Mouse (Mus musculus) limb, embryonic 14.5 days (tissue): Measurements from ENCODE around the gene Unc13a. TPM values are rescaled to one million over a fixed set of nuclear protein-coding genes. Genes with fewer than 3 reads are reported as not detected.
"Not testable (repeated sequence)": the region's sequence is repeated elsewhere in the genome, so short reads cannot be mapped to it uniquely, and the experiment has no call there.

Experiments used
- ATAC-seq: fragments of 200-750 bp; cut with Nextera tagmentation; 2 replicates; pipeline ENCODE4 v1.8.0; 2017; ENCODE audit warnings: low read depth, moderate number of reproducible peaks, moderate TSS enrichment; ENCODE audit not compliant: low FRiP score
- DNase-seq: peaks from one replicate; pipeline ENCODE4 v3.0.0-alpha.2; 2015; ENCODE audit warnings: low spot score
- H3K27ac ChIP-seq: fragments of 300-500 bp; sonication (generic); replicated peaks from 2 replicates; pipeline ENCODE4 v1.5.1; 2014; ENCODE audit warnings: low read depth, mild to moderate bottlenecking, low read length, moderate library complexity, mixed read lengths
- H3K27me3 ChIP-seq: fragments of 300-500 bp; sonication (generic); 2 replicates; pipeline ENCODE4 v1.6.1; 2014; ENCODE audit warnings: low read length, mixed read lengths; ENCODE audit not compliant: control insufficient read depth, insufficient read depth
- H3K36me3 ChIP-seq: fragments of 300-500 bp; sonication (generic); 2 replicates; pipeline ENCODE4 v1.6.1; 2014; ENCODE audit warnings: mild to moderate bottlenecking, low read length, moderate library complexity, mixed read lengths; ENCODE audit not compliant: control insufficient read depth, insufficient read depth
- H3K4me1 ChIP-seq: fragments of 300-500 bp; sonication (generic); 2 replicates; pipeline ENCODE4 v1.6.1; 2014; ENCODE audit warnings: antibody characterized with exemption, low read length, mixed read lengths; ENCODE audit not compliant: control insufficient read depth, insufficient read depth
- H3K4me2 ChIP-seq: fragments of 300-500 bp; sonication (generic); replicated peaks from 2 replicates; pipeline ENCODE4 v1.6.1; 2014; ENCODE audit warnings: low read depth, mild to moderate bottlenecking, low read length, moderate library complexity; ENCODE audit not compliant: severe bottlenecking
- H3K4me3 ChIP-seq: fragments of 300-500 bp; sonication (generic); replicated peaks from 2 replicates; pipeline ENCODE4 v1.5.1; 2014; ENCODE audit warnings: low read length
- H3K9ac ChIP-seq: fragments of 300-500 bp; sonication (generic); 2 replicates; pipeline ENCODE4 v1.6.1; 2014; ENCODE audit warnings: mild to moderate bottlenecking, low read depth, low read length, moderate library complexity; ENCODE audit not compliant: severe bottlenecking
- H3K9me3 ChIP-seq: fragments of 300-500 bp; sonication (generic); 2 replicates; pipeline ENCODE4 v1.6.1; 2016; ENCODE audit warnings: low read length; ENCODE audit not compliant: control insufficient read depth
- POLR2A ChIP-seq: fragments of 200-500 bp; IDR thresholded peaks from 2 replicates; pipeline ENCODE4 v1.8.0; 2012; ENCODE audit warnings: inconsistent platforms, mild to moderate bottlenecking, moderate library complexity, borderline replicate concordance; ENCODE audit not compliant: insufficient read depth, insufficient read length; ENCODE audit errors: extremely low read depth
- WGBS: fragments of 180-500 bp; shearing (Covaris S2); extraction: QIAGEN DNeasy Blood & Tissue Kit; methylation state at CpG from one replicate; pipeline ENCODE4 v1.1.7; 2014; 5-methylcytosine and 5-hydroxymethylcytosine counted together
- polyA plus RNA-seq, 2 experiments: library from polyadenylated mRNA; depleted of rRNA in 1 of 2; stranded (reverse) in 1 of 2; unstranded in 1 of 2; fragments of >200 nt; fragmentation: Nextera tagmentation in 1 of 2; extraction: Ambion mirVana in 1 of 2; gene quantifications; 2 replicates each; pipeline versions ENCODE4 v1.2.1 to v1.2.3; 2012 to 2014

Unc13a gene
- polyA plus RNA-seq, 2 experiments: 0.39 to 0.91 TPM

DNA sequence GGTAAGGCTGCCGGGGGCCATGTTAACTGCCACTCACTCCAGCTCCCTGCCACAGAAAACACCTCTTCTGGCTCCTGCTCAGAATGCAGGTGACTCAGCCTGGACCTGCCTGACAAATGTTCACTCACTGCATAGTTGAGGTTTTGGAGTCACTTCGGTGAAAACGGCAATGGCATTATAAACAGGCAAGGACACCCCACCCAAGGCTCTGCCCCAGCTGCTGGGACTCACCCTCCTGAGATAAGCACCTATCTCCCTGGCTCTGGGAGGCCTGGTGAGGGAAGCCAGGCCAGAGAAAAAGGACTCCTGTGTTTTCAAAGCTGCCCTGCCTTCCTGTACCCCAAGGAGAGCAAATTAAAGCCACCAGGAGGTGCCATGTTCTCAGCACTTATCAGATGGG lies 31.4 kb upstream of the Unc13a start:
- no peak overlapping the region for H3K9ac ChIP-seq
- H3K4me2 ChIP-seq: no peak overlapping the region
- peaks cover 5% of the 10 kb centered on the region for H3K4me1 ChIP-seq
- TF ChIP-seq POLR2A: no peak
- no peak overlapping the region for H3K4me3 ChIP-seq
- H3K9me3 ChIP-seq: no peaks in the 10 kb centered on the region
- ATAC-seq: no peak
- H3K36me3 ChIP-seq: no peaks in the 10 kb centered on the region
- DNase-seq: no peak
- 76% methylated on average over 3 of the region's 3 CpGs for WGBS
- H3K27me3 ChIP-seq: peaks cover 54% of the 10 kb centered on the region
- H3K27ac ChIP-seq: no peak overlapping the region

DNA sequence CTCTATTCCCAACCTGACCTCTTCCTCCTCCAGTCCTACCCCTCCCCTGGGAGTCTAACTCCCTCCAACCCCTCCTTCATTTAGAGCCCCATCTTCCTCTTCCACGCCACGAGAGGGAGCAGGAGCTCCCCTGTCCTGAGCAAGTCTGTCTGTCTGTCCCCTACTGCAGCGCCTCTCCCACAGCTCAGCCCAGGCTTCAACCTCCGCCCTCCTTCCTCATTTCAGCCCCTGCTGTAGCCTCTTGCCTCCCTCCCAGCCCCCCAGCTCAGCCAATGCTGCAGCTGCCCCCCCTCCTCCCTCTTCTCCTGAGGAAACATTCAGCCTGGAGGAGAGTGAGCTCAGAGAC lies 30.5 kb upstream of the Unc13a start:
- 31% methylated on average over 4 of the region's 4 CpGs for WGBS
- Histone ChIP-seq H3K4me1 (peaks cover 5% of the 10 kb centered on the region), H3K4me2 (no peak overlapping the region), H3K9me3 (no peaks in the 10 kb centered on the region), H3K27me3 (peaks cover 47% of the 10 kb centered on the region), H3K4me3 (no peak overlapping the region), H3K9ac (no peak overlapping the region), H3K27ac (no peak overlapping the region), H3K36me3 (no peaks in the 10 kb centered on the region)
- DNase-seq: no peak
- TF ChIP-seq POLR2A: no peak
- no peak for ATAC-seq

DNA sequence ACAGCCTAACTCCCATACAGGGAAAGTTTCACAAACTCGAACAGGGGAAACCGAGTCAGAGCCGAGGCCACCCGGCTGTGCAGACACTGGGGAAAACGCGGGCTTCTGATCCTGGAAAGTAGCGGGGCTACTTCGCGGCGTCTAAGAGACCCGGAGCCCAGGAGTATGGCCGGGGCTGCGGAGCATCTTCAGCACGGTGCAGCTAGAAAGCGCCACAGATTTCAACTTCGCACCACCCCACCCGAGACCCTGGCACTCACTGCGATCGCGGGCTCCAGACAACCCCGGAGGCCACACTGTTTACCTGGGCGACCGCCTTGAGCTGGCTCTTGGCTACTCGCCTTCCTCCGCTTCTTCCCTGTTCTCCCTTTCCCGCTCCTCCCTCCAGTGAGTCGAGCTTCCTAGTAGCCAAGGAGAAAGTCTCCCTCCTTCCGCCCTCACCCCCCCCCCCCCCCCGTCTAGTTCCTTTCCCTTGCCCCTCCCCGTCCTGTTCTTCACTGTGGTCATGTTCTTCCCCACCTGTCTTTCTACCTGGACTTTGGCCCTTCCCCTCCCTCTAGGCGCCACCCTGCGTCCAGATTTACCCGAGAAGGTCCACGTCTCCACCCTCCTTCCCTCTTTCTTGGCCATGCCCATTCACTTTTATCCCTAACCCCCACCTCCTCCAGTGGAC lies 30.0 kb upstream of the Unc13a start, which contains the start of gene B3gnt3:
B3gnt3 (minus strand) TSS at position 376 of the 673 bp plus-strand sequence.
- peak within 1 kb of the TSS; percentile 13 for H3K4me3 ChIP-seq
- 16% methylated on average over 30 of the region's 34 CpGs for WGBS
- H3K9me3 ChIP-seq: no peaks in the 10 kb centered on the region
- no peak for TF ChIP-seq POLR2A
- no peaks in the 10 kb centered on the region for H3K36me3 ChIP-seq
- peak within 1 kb of the TSS; percentile 28; the same call in 1 of the 2 replicates for H3K4me2 ChIP-seq
- H3K4me1 ChIP-seq: peaks cover 5% of the 10 kb centered on the region
- peaks cover 50% of the 10 kb centered on the region for H3K27me3 ChIP-seq
- DNase-seq: no peak
- no peak within 1 kb of the TSS for H3K27ac ChIP-seq
- H3K9ac ChIP-seq: no peak within 1 kb of the TSS
- no peak for ATAC-seq

DNA sequence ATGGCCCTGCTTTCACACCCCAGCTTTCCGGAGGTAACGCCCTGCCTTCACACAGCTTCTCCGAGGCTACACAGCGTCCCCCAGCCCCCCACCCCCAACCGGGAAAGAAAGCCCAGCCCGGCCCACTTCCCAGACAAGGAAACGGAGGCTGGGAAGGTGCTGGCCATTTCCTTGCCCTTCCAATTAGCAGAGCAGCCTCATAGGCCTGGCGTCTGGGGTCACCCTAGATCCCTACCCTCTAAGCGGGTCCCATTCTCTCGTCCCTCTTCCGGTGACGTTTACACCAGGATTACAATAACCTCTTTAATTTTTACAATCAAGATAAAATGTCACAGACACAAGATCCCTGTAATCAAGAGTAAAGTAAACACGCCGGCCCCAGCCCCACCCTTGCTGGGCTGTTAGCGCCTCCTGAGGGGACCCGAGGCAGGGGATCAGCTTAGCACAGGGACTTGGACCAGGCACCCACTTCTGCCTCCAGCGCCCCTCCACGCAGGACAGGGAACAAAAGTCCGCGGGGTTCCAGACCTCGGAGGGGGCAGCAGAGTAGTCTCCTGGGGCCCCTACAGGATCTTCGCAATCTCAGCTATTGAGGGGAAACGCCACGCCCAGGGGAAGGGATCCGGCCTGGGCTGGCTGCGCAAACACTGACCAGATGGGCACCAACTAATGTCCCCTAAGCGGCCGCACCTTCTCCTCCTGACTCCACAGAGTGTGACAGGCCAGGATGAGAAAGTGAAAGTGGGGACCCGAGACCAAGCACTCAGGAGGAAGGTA lies 29.1 kb upstream of the Unc13a start:
- Histone ChIP-seq H3K27me3 (peaks cover 50% of the 10 kb centered on the region), H3K9me3 (no peaks in the 10 kb centered on the region), H3K27ac (no peak overlapping the region), H3K4me1 (peaks cover 5% of the 10 kb centered on the region), H3K36me3 (no peaks in the 10 kb centered on the region), H3K4me3 (peak overlapping the region; percentile 13; the same call in 1 of the 2 replicates), H3K4me2 (peak overlapping the region; percentile 28; the same call in 1 of the 2 replicates), H3K9ac (no peak overlapping the region)
- no peak for TF ChIP-seq POLR2A
- no peak for ATAC-seq
- DNase-seq: no peak
- WGBS: 5% methylated on average over 29 of the region's 29 CpGs

DNA sequence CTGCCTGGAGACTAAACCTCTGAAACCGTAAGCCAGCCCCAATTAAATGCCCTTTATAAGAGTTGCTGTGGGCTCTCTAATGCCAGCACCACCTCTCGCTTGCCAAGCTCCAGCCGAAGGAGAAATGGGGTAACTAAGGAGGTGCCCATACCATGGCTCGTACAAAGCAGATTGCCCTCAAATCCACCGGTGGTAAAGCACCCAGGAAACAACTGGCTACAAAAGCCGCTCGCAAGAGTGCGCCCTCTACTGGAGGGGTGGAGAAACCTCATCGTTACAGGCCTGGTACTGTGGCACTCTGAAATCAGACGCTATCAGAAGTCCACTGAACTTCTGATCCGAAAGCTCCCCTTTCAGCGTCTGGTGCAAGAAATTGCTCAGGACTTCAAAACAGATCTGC lies 23.9 kb upstream of the Unc13a start:
- not testable (repeated sequence) for H3K9me3 ChIP-seq, H3K4me2 ChIP-seq, H3K36me3 ChIP-seq, H3K27ac ChIP-seq, H3K4me3 ChIP-seq, DNase-seq, ATAC-seq, H3K9ac ChIP-seq, H3K4me1 ChIP-seq
- H3K27me3 ChIP-seq: peaks cover 70% of the 10 kb centered on the region
- WGBS: 63% methylated on average over 12 of the region's 12 CpGs
